In genomic region chr9:44305466-44306079, GRCm38 (mm10) we compare ENCODE assay signal across 7 mouse cellular contexts. TPM values are rescaled to one million over a fixed set of nuclear protein-coding genes. Genes with fewer than 3 reads are reported as not detected.
DNase-seq lines count a peak whose midpoint lies in the region; ATAC-seq lines count a peak whose summit lies in the region.

TSS of gene Hinfp (minus strand) at chr9:44305671.

- 0 out of 2 replicates have a peak, but pooled peaks cover 6% of the 10 kb centered on the region for H3K4me1 ChIP-seq in intestine, embryonic 15.5 days (replicated peaks)
- peaks cover 25% of the 10 kb centered on the region for H3K4me1 ChIP-seq in midbrain, embryonic 10.5 days

- peaks cover 6% of the 10 kb centered on the region; the same call in 1 of the 2 replicates for H3K36me3 ChIP-seq in intestine, embryonic 15.5 days
- H3K36me3 ChIP-seq in midbrain, embryonic 10.5 days = peaks cover 30% of the 10 kb centered on the region

- peak within 1 kb of the TSS; percentile 64 for H3K4me2 ChIP-seq in intestine, embryonic 15.5 days (replicated peaks)

- intact Hi-C loops in gastrocnemius, postnatal 36 days (cut with DNase I) = loop anchor here (2.0 to 5.0 kb wide), 2 partner anchors 15 to 37 kb away; partner anchors contain the start of genes C2cd2l and Hmbs
- intact Hi-C loops in left cerebral cortex, postnatal 25 days (cut with DNase I) = loop anchor here (2.0 kb wide), 1 partner anchor 17 kb away; the partner anchor contains the start of gene Abcg4

- H3K9ac ChIP-seq in intestine, embryonic 15.5 days = peak within 1 kb of the TSS; percentile 97

- H3K27me3 ChIP-seq in intestine, embryonic 15.5 days (replicated peaks) = no peaks in the 10 kb centered on the region
- peaks cover under 1% of the 10 kb centered on the region for H3K27me3 ChIP-seq in midbrain, embryonic 10.5 days (ENCODE audit: low read depth, poor library complexity, severe bottlenecking)

- H3K4me3 ChIP-seq in intestine, embryonic 15.5 days (replicated peaks) = peak within 1 kb of the TSS; percentile 98
- H3K4me3 ChIP-seq in midbrain, embryonic 10.5 days = peak within 1 kb of the TSS; percentile 91

- H3K9me3 ChIP-seq in intestine, embryonic 15.5 days = no peaks in the 10 kb centered on the region
- H3K9me3 ChIP-seq in midbrain, embryonic 10.5 days (replicated peaks) = no peaks in the 10 kb centered on the region

- peak; percentile 100 for ATAC-seq in intestine, embryonic 15.5 days

- under 1% methylated on average over 54 of the region's 54 CpGs for WGBS in intestine, embryonic 15.5 days
- under 1% methylated on average over 54 of the region's 54 CpGs for WGBS in midbrain, embryonic 10.5 days

- DNase-seq in adrenal gland, adult 2 months = peak; percentile 99
- peak; percentile 99 for DNase-seq in embryo, embryonic 11.5 days (ENCODE audit: low read depth, low spot score)
- peak; percentile 96 to 99 for DNase-seq in gastrocnemius, postnatal 36 days
- DNase-seq in left cerebral cortex, postnatal 25 days (ENCODE audit: low spot score in 2 of 2) = peak; percentile 98 to 100
- peak; percentile 99 for DNase-seq in midbrain, embryonic 10.5 days (ENCODE audit: low spot score)
- peak; percentile 93 for DNase-seq in right cerebral cortex, postnatal 4 days

- H3K27ac ChIP-seq in intestine, embryonic 15.5 days = peak within 1 kb of the TSS; percentile 81
- peak within 1 kb of the TSS; percentile 90 for H3K27ac ChIP-seq in midbrain, embryonic 10.5 days (replicated peaks)

RNA-seq across cellular contexts. Expression of gene Hinfp, which starts in this region (rescaled TPM):
- 10 to 100 TPM; 16.6 to 24.9 TPM for total RNA-seq in adrenal gland, adult 2 months (2021)
- 13.5 and 13.8 TPM in 2 replicates for polyA plus RNA-seq in adrenal gland, adult 2 months (2012; rRNA removed)
- total RNA-seq in gastrocnemius, postnatal 36 days (2021) = 1 to 10 TPM; 4.9 to 6.0 TPM
- polyA plus RNA-seq in intestine, embryonic 15.5 days (2015; fragmentation: Nextera tagmentation; extraction: Ambion mirVana) = 19.9 and 21.2 TPM in 2 replicates
- total RNA-seq in left cerebral cortex, postnatal 25 days (2021) = 10 to 100 TPM; 28.4 to 28.6 TPM
- 29.4 and 35.8 TPM in 2 replicates for polyA plus RNA-seq in midbrain, embryonic 10.5 days (2016; fragmentation: Nextera tagmentation; extraction: Ambion mirVana)

Comparison
In these comparisons a context has a peak if more than half of its experiments do, and no peak if none do; other contexts are left out.
1. Peak in every context shown above with its lines: DNase-seq, ATAC-seq, H3K4me3 ChIP-seq and H3K27ac ChIP-seq.